Mouse (Mus musculus) stomach, postnatal 0 days (tissue): Measurements from ENCODE around the gene Gstp3. TPM values are rescaled to one million over a fixed set of nuclear protein-coding genes. Genes with fewer than 3 reads are reported as not detected.
"Not testable (repeated sequence)": the region's sequence is repeated elsewhere in the genome, so short reads cannot be mapped to it uniquely, and the experiment has no call there.

Source experiments
- ATAC-seq: fragments of 200-750 bp; cut with Nextera tagmentation; 2 replicates; pipeline ENCODE4 v1.8.0; 2017; ENCODE audit not compliant: low FRiP score, low TSS enrichment
- DNase-seq: peaks from one replicate; pipeline ENCODE4 v3.0.0-alpha.2; 2016; ENCODE audit warnings: low spot score
- H3K27ac ChIP-seq: fragments of 300-500 bp; sonication (generic); replicated peaks from 2 replicates; pipeline ENCODE4 v1.5.1; 2014; ENCODE audit warnings: mild to moderate bottlenecking, control low read depth
- H3K27me3 ChIP-seq: fragments of 300-500 bp; sonication (generic); 2 replicates; pipeline ENCODE4 v1.6.1; 2014; ENCODE audit warnings: low read length; ENCODE audit not compliant: control insufficient read depth, insufficient read depth
- H3K36me3 ChIP-seq: fragments of 300-500 bp; sonication (generic); 2 replicates; pipeline ENCODE4 v1.6.1; 2014; ENCODE audit warnings: low read length, mixed read lengths; ENCODE audit not compliant: control insufficient read depth, insufficient read depth
- H3K4me1 ChIP-seq: fragments of 300-500 bp; sonication (generic); replicated peaks from 2 replicates; pipeline ENCODE4 v1.6.1; 2014; ENCODE audit warnings: antibody characterized with exemption; ENCODE audit not compliant: control insufficient read depth, insufficient read depth
- H3K4me2 ChIP-seq: fragments of 300-500 bp; sonication (generic); replicated peaks from 2 replicates; pipeline ENCODE4 v1.6.1; 2014; ENCODE audit warnings: low read depth, mild to moderate bottlenecking, control low read depth, moderate library complexity
- H3K4me3 ChIP-seq: fragments of 300-500 bp; sonication (generic); 2 replicates; pipeline ENCODE4 v1.5.1; 2014; ENCODE audit warnings: low read depth, low read length, control low read depth
- H3K9ac ChIP-seq: fragments of 300-500 bp; sonication (generic); 2 replicates; pipeline ENCODE4 v1.6.1; 2014; ENCODE audit warnings: mild to moderate bottlenecking, low read length, control low read depth, mixed read lengths
- H3K9me3 ChIP-seq: fragments of 300-500 bp; sonication (generic); 2 replicates; pipeline ENCODE4 v1.6.1; 2016; ENCODE audit warnings: low read length; ENCODE audit not compliant: control insufficient read depth
- CTCF ChIP-seq: IDR thresholded peaks from 2 replicates; pipeline ENCODE4 v1.5.1; 2016; ENCODE audit warnings: antibody characterized with exemption, low read depth, mild to moderate bottlenecking, moderate library complexity
- EP300 ChIP-seq: optimal IDR thresholded peaks from 2 replicates; pipeline ENCODE3; 2016; ENCODE audit warnings: antibody characterized with exemption
- WGBS: fragments of 180-500 bp; shearing (Covaris S2); extraction: QIAGEN DNeasy Blood & Tissue Kit; methylation state at CpG from one replicate; pipeline ENCODE4 v1.1.7; 2014; 5-methylcytosine and 5-hydroxymethylcytosine counted together
- polyA plus RNA-seq: library from polyadenylated mRNA; unstranded; fragments of >200 nt; fragmentation: Nextera tagmentation; extraction: Ambion mirVana; gene quantifications from 2 replicates; pipeline ENCODE4 v1.2.1, GENCODE M21; 2015

Gstp3 gene
- polyA plus RNA-seq, 1 experiment from 2014 or later, result 9.7 TPM

GRCm38 (mm10) chr19:4060899-4061465, 1.6 kb upstream of the Gstp3 start:
- ATAC-seq (no peak), DNase-seq (no peak)
- no peak overlapping the region for H3K9ac ChIP-seq
- H3K4me1 ChIP-seq, result no peaks in the 10 kb centered on the region
- H3K27ac ChIP-seq, result no peak overlapping the region
- H3K4me2 ChIP-seq, result no peak overlapping the region
- TF ChIP-seq CTCF, result no peak
- TF ChIP-seq EP300, result no peak
- H3K36me3 ChIP-seq, result no peaks in the 10 kb centered on the region
- H3K27me3 ChIP-seq, result no peaks in the 10 kb centered on the region
- no peak overlapping the region for H3K4me3 ChIP-seq
- H3K9me3 ChIP-seq, result no peaks in the 10 kb centered on the region
- WGBS, result 90% methylated on average over 6 of the region's 6 CpGs

GRCm38 (mm10) chr19:4060044-4060898, 902 bp upstream of the Gstp3 start:
- not testable (repeated sequence) for H3K4me1 ChIP-seq, H3K9ac ChIP-seq, H3K27me3 ChIP-seq, H3K4me3 ChIP-seq, H3K36me3 ChIP-seq, DNase-seq, ATAC-seq, H3K27ac ChIP-seq, H3K4me2 ChIP-seq, H3K9me3 ChIP-seq
- 86% methylated on average over 8 of the region's 8 CpGs for WGBS

- Histone ChIP-seq H3K27ac (no peak overlapping the region), H3K4me3 (no peak overlapping the region), H3K4me2 (no peak overlapping the region), H3K9ac (no peak overlapping the region), H3K27me3 (no peaks in the 10 kb centered on the region), H3K36me3 (no peaks in the 10 kb centered on the region), H3K4me1 (no peaks in the 10 kb centered on the region), H3K9me3 (no peaks in the 10 kb centered on the region)
- WGBS, result 90% methylated on average over 5 of the region's 5 CpGs
- DNase-seq, result no peak
- TF ChIP-seq CTCF, result no peak
- no peak for TF ChIP-seq EP300
- ATAC-seq, result no peak
Measured at GRCm38 (mm10) chr19:4058581-4058980, 788 bp downstream of the Gstp3 start.

GRCm38 (mm10) chr19:4057962-4058361, 1.4 kb downstream of the Gstp3 start:
- ATAC-seq (no peak), DNase-seq (no peak)
- H3K27ac ChIP-seq, result no peak overlapping the region
- no peaks in the 10 kb centered on the region for H3K36me3 ChIP-seq
- no peak overlapping the region for H3K4me3 ChIP-seq
- no peak overlapping the region for H3K9ac ChIP-seq
- TF ChIP-seq CTCF (no peak), EP300 (no peak)
- no peak overlapping the region for H3K4me2 ChIP-seq
- WGBS, result 91% methylated on average over 7 of the region's 7 CpGs
- no peaks in the 10 kb centered on the region for H3K4me1 ChIP-seq
- H3K9me3 ChIP-seq, result no peaks in the 10 kb centered on the region
- no peaks in the 10 kb centered on the region for H3K27me3 ChIP-seq

GRCm38 (mm10) chr19:4057389-4057788, 2.0 kb downstream of the Gstp3 start:
- WGBS, result 87% methylated on average over 13 of the region's 13 CpGs
- Histone ChIP-seq H3K9me3 (no peaks in the 10 kb centered on the region), H3K4me1 (no peaks in the 10 kb centered on the region), H3K27me3 (no peaks in the 10 kb centered on the region), H3K36me3 (no peaks in the 10 kb centered on the region), H3K27ac (no peak overlapping the region), H3K4me2 (no peak overlapping the region), H3K9ac (no peak overlapping the region), H3K4me3 (no peak overlapping the region)
- DNase-seq (no peak), ATAC-seq (no peak)
- no peak for TF ChIP-seq CTCF
- no peak for TF ChIP-seq EP300

- Histone ChIP-seq H3K4me1 (no peaks in the 10 kb centered on the region), H3K9me3 (no peaks in the 10 kb centered on the region), H3K27me3 (no peaks in the 10 kb centered on the region), H3K36me3 (no peaks in the 10 kb centered on the region), H3K9ac (no peak overlapping the region), H3K4me3 (no peak overlapping the region), H3K27ac (no peak overlapping the region), H3K4me2 (no peak overlapping the region)
- WGBS, result 62% methylated on average over 4 of the region's 4 CpGs
- DNase-seq, result no peak
- no peak for ATAC-seq
- TF ChIP-seq CTCF (no peak), EP300 (no peak)
Measured at GRCm38 (mm10) chr19:4056727-4057126, 2.6 kb downstream of the Gstp3 start.
